Mouse (Mus musculus): ENCODE measurements around the gene Lin37.

DNA sequence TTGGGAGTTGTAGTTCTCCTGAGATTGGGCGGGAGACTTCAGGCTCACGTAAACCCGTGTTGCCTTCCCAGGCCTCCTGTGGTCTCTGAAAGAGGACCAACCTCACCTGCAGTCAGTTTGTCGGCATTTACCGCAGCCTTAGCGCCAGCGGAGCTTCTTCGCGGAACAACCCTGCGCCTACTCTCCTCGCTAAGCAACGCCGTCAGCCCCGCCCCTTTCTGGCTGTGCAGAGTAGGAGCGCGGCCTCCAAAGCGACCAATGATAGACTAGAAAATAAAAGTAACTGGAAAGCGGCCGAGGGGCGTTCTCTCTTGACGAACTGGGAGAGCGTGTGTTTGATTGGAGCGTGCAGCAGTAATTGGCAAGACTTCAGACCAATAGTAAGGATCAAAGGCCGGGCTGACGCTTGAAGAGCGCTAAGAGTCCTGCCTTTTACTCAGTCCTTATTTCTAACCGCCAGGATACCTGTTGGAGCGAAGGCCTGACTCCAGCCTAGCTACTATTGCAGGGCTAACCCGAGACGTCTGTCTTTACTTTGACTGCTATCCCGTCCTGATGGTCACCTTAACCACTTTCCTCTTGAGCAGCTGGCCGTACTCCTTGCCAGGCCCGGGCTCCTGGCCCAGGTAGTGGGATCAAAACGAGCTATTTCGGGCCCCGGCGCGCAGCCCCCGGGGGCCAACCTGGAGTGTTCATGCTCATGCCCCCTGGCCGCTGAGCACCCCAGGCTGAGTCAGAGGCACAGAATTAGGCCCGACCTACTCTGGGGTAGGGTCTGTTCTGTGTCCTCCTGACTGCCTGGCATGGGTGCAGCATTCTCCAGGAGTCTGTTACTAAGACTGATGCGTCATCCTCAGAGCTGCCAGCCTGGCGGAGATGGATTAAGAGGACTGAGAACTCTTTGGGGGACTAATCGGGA is 7.3 kb downstream of the Lin37 start, which contains the start of the genes Hspb6 and Proser3:
- TF ChIP-seq CTCF (IDR thresholded peaks at IDR 0.05; ENCODE audit: control insufficient read depth, insufficient read depth, low read length) (no peak), POLR2A (IDR thresholded peaks at IDR 0.05; ENCODE audit: borderline replicate concordance, control insufficient read depth, low read depth, low read length) (peak; percentile 60)
